Mouse (Mus musculus) spleen, adult 2 months (tissue): Measurements from ENCODE around the gene Cep128. TPM values are rescaled to one million over a fixed set of nuclear protein-coding genes. Genes with fewer than 3 reads are reported as not detected.
"Not testable (repeated sequence)": the region's sequence is repeated elsewhere in the genome, so short reads cannot be mapped to it uniquely, and the experiment has no call there.

Source experiments
- DNase-seq, 2 experiments: peaks; one replicate each; pipeline versions ENCODE4 v3.0.0 to v3.0.0-alpha.2; 2012 to 2021; ENCODE audit warnings: low spot score in 2 of 2, low read depth in 1 of 2
- H3K27ac ChIP-seq: fragments of 200-500 bp; 2 replicates; pipeline ENCODE4 v1.5.1; 2012; ENCODE audit warnings: low read length, inconsistent platforms; ENCODE audit not compliant: insufficient read depth
- H3K27me3 ChIP-seq: fragments of 200-500 bp; 2 replicates; pipeline ENCODE4 v1.6.1; 2012; ENCODE audit warnings: mild to moderate bottlenecking, moderate library complexity, low read length, inconsistent platforms; ENCODE audit not compliant: control insufficient read depth, insufficient read depth
- H3K36me3 ChIP-seq: fragments of 200-500 bp; 2 replicates; pipeline ENCODE4 v1.6.1; 2012; ENCODE audit warnings: mild to moderate bottlenecking, low read length, inconsistent platforms; ENCODE audit not compliant: control insufficient read depth, insufficient read depth
- H3K4me1 ChIP-seq: fragments of 200-500 bp; 2 replicates; pipeline ENCODE4 v1.6.1; 2011; ENCODE audit warnings: inconsistent platforms; ENCODE audit not compliant: control insufficient read depth, insufficient read depth, insufficient read length
- H3K4me3 ChIP-seq: fragments of 200-500 bp; 2 replicates; pipeline ENCODE4 v1.5.1; 2011; ENCODE audit warnings: mild to moderate bottlenecking, inconsistent platforms; ENCODE audit not compliant: insufficient read depth, insufficient read length; ENCODE audit errors: extremely low read depth
- CTCF ChIP-seq: fragments of 200-500 bp; IDR thresholded peaks from 2 replicates; pipeline ENCODE4 v1.5.1; 2011; ENCODE audit warnings: mild to moderate bottlenecking, inconsistent platforms; ENCODE audit not compliant: insufficient read depth, insufficient read length, insufficient replicate concordance; ENCODE audit errors: extremely low read depth
- POLR2A ChIP-seq: fragments of 200-500 bp; IDR thresholded peaks from 2 replicates; pipeline ENCODE4 v1.6.1; 2011; ENCODE audit warnings: low read depth, low read length, inconsistent platforms
- WGBS: fragments of 180-500 bp; shearing (Covaris S2); methylation state at CpG from one replicate; pipeline ENCODE4 v1.1.7; 2018; 5-methylcytosine and 5-hydroxymethylcytosine counted together
- polyA plus RNA-seq: library from polyadenylated mRNA; depleted of rRNA; stranded (reverse); fragments of >200 nt; gene quantifications from 2 replicates; pipeline ENCODE4 v1.2.3, GENCODE M21; 2012; rRNA removed

Cep128 gene
- polyA plus RNA-seq, 1 experiment: 4.7 TPM

- Histone ChIP-seq H3K4me3 (no peak overlapping the region), H3K27me3 (no peaks in the 10 kb centered on the region), H3K27ac (no peak overlapping the region), H3K4me1 (no peaks in the 10 kb centered on the region), H3K36me3 (no peaks in the 10 kb centered on the region)
- no peak for DNase-seq
- TF ChIP-seq POLR2A (no peak), CTCF (no peak)
- 88% methylated on average over 4 of the region's 4 CpGs for WGBS
Measured at GRCm38 (mm10) chr12:90982018-90982417, 402.2 kb downstream of the Cep128 start.

- H3K4me3 ChIP-seq, DNase-seq, H3K27me3 ChIP-seq, H3K36me3 ChIP-seq, H3K4me1 ChIP-seq, H3K27ac ChIP-seq: not testable (repeated sequence)
- 94% methylated on average over 9 of the region's 9 CpGs for WGBS
Measured at GRCm38 (mm10) chr12:90976406-90976805, 407.8 kb downstream of the Cep128 start.

- DNase-seq: no peak
- TF ChIP-seq POLR2A: no peak
- TF ChIP-seq CTCF: no peak
- Histone ChIP-seq H3K27me3 (no peaks in the 10 kb centered on the region), H3K4me1 (no peaks in the 10 kb centered on the region), H3K27ac (no peak overlapping the region), H3K36me3 (no peaks in the 10 kb centered on the region), H3K4me3 (no peak overlapping the region)
- 56% methylated on average over 2 of the region's 2 CpGs for WGBS
Measured at GRCm38 (mm10) chr12:90975429-90975828, 408.8 kb downstream of the Cep128 start.

GRCm38 (mm10) chr12:90971156-90971555, 413.1 kb downstream of the Cep128 start:
- H3K36me3 ChIP-seq: no peaks in the 10 kb centered on the region
- no peak overlapping the region for H3K4me3 ChIP-seq
- no peak overlapping the region for H3K27ac ChIP-seq
- no peak for DNase-seq
- no peaks in the 10 kb centered on the region for H3K27me3 ChIP-seq
- H3K4me1 ChIP-seq: no peaks in the 10 kb centered on the region
- TF ChIP-seq CTCF (no peak), POLR2A (no peak)
- WGBS: 86% methylated on average over 3 of the region's 3 CpGs

GRCm38 (mm10) chr12:90961386-90962017, 422.7 kb downstream of the Cep128 start:
- H3K4me3 ChIP-seq: no peak overlapping the region
- no peaks in the 10 kb centered on the region for H3K36me3 ChIP-seq
- DNase-seq: no peak
- no peaks in the 10 kb centered on the region for H3K27me3 ChIP-seq
- 82% methylated on average over 5 of the region's 5 CpGs for WGBS
- H3K27ac ChIP-seq: no peak overlapping the region
- TF ChIP-seq CTCF (no peak), POLR2A (no peak)
- H3K4me1 ChIP-seq: no peaks in the 10 kb centered on the region

- no peak overlapping the region for H3K27ac ChIP-seq
- no peaks in the 10 kb centered on the region for H3K36me3 ChIP-seq
- 73% methylated on average over 7 of the region's 7 CpGs for WGBS
- no peak for DNase-seq
- H3K4me1 ChIP-seq: no peaks in the 10 kb centered on the region
- H3K4me3 ChIP-seq: no peak overlapping the region
- no peaks in the 10 kb centered on the region for H3K27me3 ChIP-seq
- TF ChIP-seq CTCF (no peak), POLR2A (no peak)
Measured at GRCm38 (mm10) chr12:90954740-90955473, 429.3 kb downstream of the Cep128 start.

Other genes starting within 250 kb of the Cep128 start
- gene Tshr, start 154 bp upstream of the Cep128 start, polyA plus RNA-seq: 0.13 and 0.19 TPM in 2 replicates
- gene Gtf2a1, start 206.1 kb upstream of the Cep128 start, polyA plus RNA-seq: 12.2 and 12.7 TPM in 2 replicates